Mouse (Mus musculus): ENCODE results near the gene Gm17660.

Gene Gm17660

GRCm38 (mm10) chr5:104080736-104081135 lies 3.3 kb upstream of the Gm17660 start:
- no peak for DNase-seq (ENCODE audit: low spot score in 2 of 2)

GRCm38 (mm10) chr5:104076361-104076760 lies 1.0 kb downstream of the Gm17660 start:
- no peak for DNase-seq (ENCODE audit: low spot score in 2 of 2)

- DNase-seq (ENCODE audit: low spot score in 2 of 2), result peak in 1 of 2 experiments; percentile 78
These were observed 3.0 kb downstream of the Gm17660 start for GRCm38 (mm10) chr5:104074388-104074787.

GRCm38 (mm10) chr5:104073602-104074001 lies 3.8 kb downstream of the Gm17660 start:
- no peak for DNase-seq (ENCODE audit: low spot score in 2 of 2)

GRCm38 (mm10) chr5:104072272-104072886 lies 5.0 kb downstream of the Gm17660 start:
- DNase-seq (ENCODE audit: low spot score in 2 of 2), result no peak

- no peak for DNase-seq (ENCODE audit: low spot score in 2 of 2)
These were observed 6.4 kb downstream of the Gm17660 start for GRCm38 (mm10) chr5:104071048-104071447.

- DNase-seq (ENCODE audit: low spot score in 2 of 2), result no peak
These were observed 8.7 kb downstream of the Gm17660 start for GRCm38 (mm10) chr5:104068751-104069150.

- DNase-seq (ENCODE audit: low spot score in 2 of 2), result no peak
These were observed 14.4 kb downstream of the Gm17660 start for GRCm38 (mm10) chr5:104062773-104063551.

GRCm38 (mm10) chr5:104061936-104062772 lies 15.3 kb downstream of the Gm17660 start:
- no peak for DNase-seq (ENCODE audit: low spot score in 2 of 2)

GRCm38 (mm10) chr5:104060429-104060828 lies 17.0 kb downstream of the Gm17660 start:
- no peak for DNase-seq (ENCODE audit: low spot score in 2 of 2)

- DNase-seq (ENCODE audit: low spot score in 2 of 2), result no peak
These were observed 17.8 kb downstream of the Gm17660 start for GRCm38 (mm10) chr5:104059628-104060027.

- no peak for DNase-seq (ENCODE audit: low spot score in 2 of 2)
These were observed 19.4 kb downstream of the Gm17660 start for GRCm38 (mm10) chr5:104058021-104058420.

GRCm38 (mm10) chr5:104056295-104056694 lies 21.1 kb downstream of the Gm17660 start:
- DNase-seq (ENCODE audit: low spot score in 2 of 2), result no peak

GRCm38 (mm10) chr5:104055816-104056215 lies 21.6 kb downstream of the Gm17660 start:
- no peak for DNase-seq (ENCODE audit: low spot score in 2 of 2)

- no peak for DNase-seq (ENCODE audit: low spot score in 2 of 2)
These were observed 22.5 kb downstream of the Gm17660 start for GRCm38 (mm10) chr5:104054938-104055337.

GRCm38 (mm10) chr5:104052956-104053355 lies 24.5 kb downstream of the Gm17660 start:
- no peak for DNase-seq (ENCODE audit: low spot score in 2 of 2)

- no peak for DNase-seq (ENCODE audit: low spot score in 2 of 2)
These were observed 29.3 kb downstream of the Gm17660 start for GRCm38 (mm10) chr5:104048139-104048538.

- DNase-seq (ENCODE audit: low spot score in 2 of 2), result no peak
These were observed 30.0 kb downstream of the Gm17660 start for GRCm38 (mm10) chr5:104047200-104048105.

GRCm38 (mm10) chr5:104046256-104047199 lies 30.9 kb downstream of the Gm17660 start, which contains the start of gene Nudt9:
Gene Nudt9, plus strand, starts transcription at chr5:104046306.
- DNase-seq (ENCODE audit: low spot score in 2 of 2), result peak; percentile 96 to 97

GRCm38 (mm10) chr5:104043704-104044103 lies 33.7 kb downstream of the Gm17660 start:
- DNase-seq (ENCODE audit: low spot score in 2 of 2), result no peak

Data from urinary bladder, postnatal 4 days (tissue).